Mouse (Mus musculus) G1E (cell line): Measurements from ENCODE around the gene Cdrt4. TPM values are rescaled to one million over a fixed set of nuclear protein-coding genes. Genes with fewer than 3 reads are reported as not detected.

ENCODE experiments used
- ATAC-seq: 2 replicates; pipeline ENCODE4 v1.8.0; 2016; ENCODE audit warnings: mild to moderate bottlenecking; ENCODE audit not compliant: insufficient number of reproducible peaks, poor library complexity, low FRiP score, severe bottlenecking; ENCODE audit errors: extremely low read depth
- DNase-seq: peaks from one replicate; pipeline ENCODE4 v3.0.0; 2012; ENCODE audit warnings: low spot score
- H3K27me3 ChIP-seq: 2 replicates; pipeline ENCODE4 v1.6.1; 2012; ENCODE audit warnings: mild to moderate bottlenecking, low read length, inconsistent platforms; ENCODE audit not compliant: insufficient read depth
- H3K36me3 ChIP-seq: replicated peaks from 2 replicates; pipeline ENCODE3; 2012; ENCODE audit warnings: mild to moderate bottlenecking, inconsistent platforms
- H3K4me1 ChIP-seq: 2 replicates; pipeline ENCODE4 v1.6.1; 2012; ENCODE audit warnings: low read depth, low read length, inconsistent platforms, mixed read lengths; ENCODE audit not compliant: insufficient read depth
- H3K4me3 ChIP-seq: 2 replicates; pipeline ENCODE4 v1.5.1; 2012; ENCODE audit warnings: low read depth, mild to moderate bottlenecking, inconsistent platforms, low read length, moderate library complexity, mixed read lengths
- H3K9me3 ChIP-seq: replicated peaks from 2 replicates; pipeline ENCODE4 v1.6.1; 2012; ENCODE audit warnings: inconsistent platforms
- CTCF ChIP-seq: IDR thresholded peaks from 2 replicates; pipeline ENCODE4 v1.5.1; 2012; ENCODE audit warnings: low read depth, low read length, inconsistent platforms, mixed read lengths
- GATA1 ChIP-seq: IDR thresholded peaks from 2 replicates; pipeline ENCODE4 v1.6.1; 2012; ENCODE audit warnings: borderline replicate concordance, low read length, inconsistent platforms, mixed read lengths
- GATA2 ChIP-seq: IDR thresholded peaks from 2 replicates; pipeline ENCODE4 v1.6.1; 2012; ENCODE audit warnings: low read depth, low read length, inconsistent platforms, borderline replicate concordance
- POLR2AphosphoS5 ChIP-seq: IDR thresholded peaks from 2 replicates; pipeline ENCODE4 v1.6.1; 2012; ENCODE audit warnings: low read depth, low read length, inconsistent platforms; ENCODE audit not compliant: insufficient replicate concordance
- TAL1 ChIP-seq: conservative IDR thresholded peaks from 2 replicates; pipeline ENCODE4 v1.6.1; 2012; ENCODE audit warnings: low read depth, low read length, inconsistent platforms, mixed read lengths
- polyA plus RNA-seq: library from polyadenylated mRNA; stranded (reverse); fragments of >175 nt; gene quantifications from 2 replicates; pipeline ENCODE4 v1.2.3, GENCODE M21; 2012
- total RNA-seq, 2 experiments: library from RNA; stranded (forward) in 1 of 2; stranded (reverse) in 1 of 2; fragments of 200-1000 nt in 1 of 2; fragments of >200 nt in 1 of 2; fragmentation: Nextera tagmentation in 1 of 2; gene quantifications; 2 replicates each; pipeline ENCODE4 v1.2.3; 2014 to 2017

Gene Cdrt4
- total and polyA plus RNA-seq, 3 experiments, result 0.27 TPM; not detected in 2

GRCm38 (mm10) chr11:62996522-62996898 is 45.5 kb downstream of the Cdrt4 start:
- Histone ChIP-seq H3K36me3 (no peaks in the 10 kb centered on the region), H3K4me1 (no peaks in the 10 kb centered on the region), H3K27me3 (peaks cover 5% of the 10 kb centered on the region; the same call in 1 of the 2 replicates), H3K9me3 (no peaks in the 10 kb centered on the region; the same call in 1 of the 2 replicates), H3K4me3 (no peak overlapping the region)
- DNase-seq, result no peak
- TF ChIP-seq GATA2, result no peak
- TF ChIP-seq TAL1, result no peak
- TF ChIP-seq CTCF, result no peak
- TF ChIP-seq GATA1, result no peak
- no peak for TF ChIP-seq POLR2AphosphoS5
- ATAC-seq, result no peak

DNA sequence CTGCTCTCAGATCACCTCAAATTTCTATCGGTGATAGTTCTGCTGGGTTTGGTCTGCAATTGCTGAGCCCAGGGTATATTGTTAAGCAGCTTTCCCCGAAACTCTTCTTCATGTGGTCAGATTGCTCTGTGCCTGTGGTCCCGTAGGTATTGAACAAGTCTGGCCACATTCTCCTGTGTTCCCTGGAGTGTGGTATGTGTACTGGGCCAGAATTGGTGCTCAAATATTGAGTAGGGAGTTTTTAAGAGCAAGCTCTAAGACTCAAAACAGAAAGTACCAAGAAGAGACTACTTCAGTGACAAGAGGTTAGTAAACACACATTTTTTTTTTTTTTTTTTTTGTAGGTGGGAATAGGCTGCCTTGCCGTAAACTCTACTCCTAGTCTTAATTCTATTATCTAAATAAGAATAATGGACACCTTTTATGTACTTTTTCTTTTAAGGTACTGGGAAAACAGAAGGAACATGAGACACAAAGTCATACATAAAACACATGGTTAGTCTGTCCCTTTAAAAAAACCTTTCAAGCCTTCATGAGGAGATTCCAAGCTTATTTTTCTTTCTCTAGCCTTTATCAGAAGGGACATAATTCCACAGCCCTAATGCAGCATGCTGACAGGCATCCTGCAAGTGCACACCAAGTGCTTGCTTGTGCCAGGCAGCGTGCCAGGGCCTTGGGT is 46.2 kb downstream of the Cdrt4 start:
- Histone ChIP-seq H3K4me3 (no peak overlapping the region), H3K36me3 (no peaks in the 10 kb centered on the region), H3K9me3 (no peaks in the 10 kb centered on the region; the same call in 1 of the 2 replicates), H3K27me3 (peaks cover 5% of the 10 kb centered on the region; the same call in 1 of the 2 replicates), H3K4me1 (no peaks in the 10 kb centered on the region)
- ATAC-seq, result no peak
- no peak for DNase-seq
- TF ChIP-seq POLR2AphosphoS5 (no peak), TAL1 (no peak), GATA1 (no peak), CTCF (no peak), GATA2 (no peak)

DNA sequence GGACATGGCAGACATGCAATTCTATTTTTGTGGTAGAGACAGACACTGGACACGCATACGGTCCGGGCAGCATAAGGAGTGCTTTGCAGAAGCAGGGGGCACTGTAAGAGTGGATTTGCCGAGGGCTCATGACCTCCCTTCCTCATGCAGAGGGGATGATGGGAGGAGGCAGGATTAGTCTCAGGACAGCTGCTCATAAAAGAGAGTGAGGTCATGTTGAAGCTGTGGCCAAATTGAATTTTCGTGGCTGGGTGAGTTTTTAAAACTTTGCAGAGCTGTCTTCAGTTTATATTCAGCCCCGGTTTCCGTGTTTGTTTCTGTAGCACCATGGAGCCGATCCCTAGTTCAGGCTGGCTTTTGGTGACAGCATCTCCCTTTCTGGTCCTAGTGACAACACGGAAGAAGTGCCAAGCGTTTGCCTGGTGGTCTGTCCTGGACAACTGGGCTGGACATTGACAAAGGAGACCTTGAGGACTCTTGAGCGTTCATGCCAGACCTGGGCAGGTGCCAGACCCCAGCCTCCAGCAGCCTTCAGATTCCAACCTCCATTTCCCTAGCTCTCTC is 46.8 kb downstream of the Cdrt4 start:
- Histone ChIP-seq H3K4me1 (no peaks in the 10 kb centered on the region), H3K9me3 (no peaks in the 10 kb centered on the region; the same call in 1 of the 2 replicates), H3K4me3 (no peak overlapping the region), H3K36me3 (no peaks in the 10 kb centered on the region), H3K27me3 (peaks cover 5% of the 10 kb centered on the region; the same call in 1 of the 2 replicates)
- no peak for ATAC-seq
- DNase-seq, result no peak
- TF ChIP-seq GATA2 (no peak), POLR2AphosphoS5 (no peak)

DNA sequence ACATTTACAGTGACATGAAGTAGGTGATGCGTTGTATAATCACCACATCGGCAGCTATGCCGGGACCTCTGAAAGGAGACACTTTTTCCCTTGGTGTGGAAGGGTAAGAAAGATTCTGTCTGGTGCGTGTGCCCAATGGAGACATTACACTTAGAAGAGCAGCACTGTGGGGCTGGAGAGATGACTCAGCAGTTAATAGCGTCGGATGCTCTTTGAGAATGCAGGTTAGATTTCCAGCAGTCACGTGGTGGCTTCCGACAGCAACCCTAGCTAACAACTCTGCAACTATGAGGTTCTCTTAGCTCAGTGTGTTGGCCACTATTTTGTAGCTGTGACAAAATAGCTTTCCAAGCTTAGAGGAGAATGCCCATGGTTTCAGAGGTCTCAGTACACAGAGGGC is 49.1 kb downstream of the Cdrt4 start:
- peaks cover 5% of the 10 kb centered on the region; the same call in 1 of the 2 replicates for H3K27me3 ChIP-seq
- H3K36me3 ChIP-seq, result no peaks in the 10 kb centered on the region
- H3K4me3 ChIP-seq, result no peak overlapping the region
- no peak for ATAC-seq
- no peaks in the 10 kb centered on the region for H3K4me1 ChIP-seq
- no peak for TF ChIP-seq TAL1
- no peak for TF ChIP-seq GATA2
- TF ChIP-seq CTCF, result no peak
- TF ChIP-seq GATA1, result no peak
- TF ChIP-seq POLR2AphosphoS5, result no peak
- H3K9me3 ChIP-seq, result peaks cover 2% of the 10 kb centered on the region; the same call in 1 of the 2 replicates
- DNase-seq, result no peak

DNA sequence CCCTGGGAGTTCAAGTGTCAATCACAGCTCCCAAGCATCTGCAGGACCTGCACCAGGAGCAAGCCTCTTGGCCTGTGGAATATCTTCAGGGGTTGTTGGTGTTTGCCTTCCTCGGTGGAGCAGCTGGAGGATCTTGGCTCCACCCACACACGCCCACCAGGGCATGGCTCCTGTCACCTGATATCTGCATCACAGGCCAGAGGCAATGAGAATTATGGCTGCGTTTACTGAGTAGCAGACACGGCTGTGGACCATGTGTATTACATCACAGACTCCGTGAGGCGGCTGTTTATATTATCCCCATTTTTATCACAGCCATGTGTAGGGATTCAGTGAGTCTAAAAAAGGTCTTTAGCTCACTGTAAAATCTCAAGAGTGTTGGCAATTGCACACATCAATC is 53.6 kb downstream of the Cdrt4 start:
- TF ChIP-seq GATA1, result no peak
- no peak for TF ChIP-seq GATA2
- no peak for TF ChIP-seq CTCF
- TF ChIP-seq TAL1, result no peak
- no peak for TF ChIP-seq POLR2AphosphoS5
- H3K27me3 ChIP-seq, result no peaks in the 10 kb centered on the region
- DNase-seq (no peak), ATAC-seq (no peak)
- H3K9me3 ChIP-seq, result 0 out of 2 replicates have a peak, but pooled peaks cover 2% of the 10 kb centered on the region
- H3K4me1 ChIP-seq, result no peaks in the 10 kb centered on the region
- H3K4me3 ChIP-seq, result no peak overlapping the region
- no peaks in the 10 kb centered on the region for H3K36me3 ChIP-seq

DNA sequence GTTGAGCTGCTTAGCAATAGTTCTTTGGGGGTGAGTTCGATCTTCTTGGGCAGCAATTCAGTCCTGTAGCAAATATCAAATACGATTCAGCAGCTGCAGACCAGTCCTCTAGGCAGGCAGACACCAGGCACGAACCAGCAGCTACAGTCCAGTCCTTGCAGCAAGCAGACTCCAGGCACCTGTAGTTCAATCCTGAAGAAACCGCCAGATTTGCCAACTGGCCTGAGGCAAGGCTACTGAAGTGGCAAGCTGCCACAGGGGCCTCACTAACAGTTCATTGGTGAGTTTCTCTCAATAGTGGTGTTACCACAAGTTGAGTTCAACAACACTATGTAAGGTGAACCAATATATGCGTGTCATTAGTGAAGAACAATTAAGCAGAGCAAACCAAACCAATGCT is 56.4 kb downstream of the Cdrt4 start:
- Histone ChIP-seq H3K9me3 (0 out of 2 replicates have a peak, but pooled peaks cover 2% of the 10 kb centered on the region), H3K4me1 (no peaks in the 10 kb centered on the region), H3K27me3 (no peaks in the 10 kb centered on the region), H3K4me3 (no peak overlapping the region), H3K36me3 (no peaks in the 10 kb centered on the region)
- TF ChIP-seq CTCF, result no peak
- no peak for TF ChIP-seq GATA1
- TF ChIP-seq POLR2AphosphoS5, result no peak
- no peak for TF ChIP-seq GATA2
- no peak for TF ChIP-seq TAL1
- no peak for ATAC-seq
- DNase-seq, result no peak
